Mouse (Mus musculus) lung, embryonic 14.5 days (tissue): ENCODE data around the gene Clk2. TPM values are rescaled to one million over a fixed set of nuclear protein-coding genes. Genes with fewer than 3 reads are reported as not detected.

Source experiments
- ATAC-seq: fragments of 200-750 bp; cut with Nextera tagmentation; 2 replicates; pipeline ENCODE4 v1.8.0; 2017; ENCODE audit warnings: mild to moderate bottlenecking, moderate TSS enrichment, moderate library complexity; ENCODE audit not compliant: insufficient read depth
- DNase-seq: peaks from one replicate; pipeline ENCODE4 v3.0.0-alpha.2; 2015
- H3K27ac ChIP-seq: fragments of 300-500 bp; sonication (generic); 2 replicates; pipeline ENCODE4 v1.5.1; 2014; ENCODE audit warnings: low read depth, mild to moderate bottlenecking, moderate library complexity
- H3K27me3 ChIP-seq: fragments of 300-500 bp; sonication (generic); 2 replicates; pipeline ENCODE4 v1.6.1; 2014; ENCODE audit warnings: low read length, control low read depth; ENCODE audit not compliant: insufficient read depth
- H3K36me3 ChIP-seq: fragments of 300-500 bp; sonication (generic); 2 replicates; pipeline ENCODE4 v1.6.1; 2014; ENCODE audit warnings: control low read depth; ENCODE audit not compliant: insufficient read depth
- H3K4me1 ChIP-seq: fragments of 300-500 bp; sonication (generic); 2 replicates; pipeline ENCODE4 v1.6.1; 2014; ENCODE audit warnings: antibody characterized with exemption, control low read depth; ENCODE audit not compliant: insufficient read depth
- H3K4me2 ChIP-seq: fragments of 300-500 bp; sonication (generic); 2 replicates; pipeline ENCODE4 v1.6.1; 2014; ENCODE audit warnings: mild to moderate bottlenecking
- H3K4me3 ChIP-seq: fragments of 300-500 bp; sonication (generic); 2 replicates; pipeline ENCODE4 v1.5.1; 2014; ENCODE audit warnings: low read depth, low read length
- H3K9ac ChIP-seq: fragments of 300-500 bp; sonication (generic); 2 replicates; pipeline ENCODE4 v1.6.1; 2014
- H3K9me3 ChIP-seq: fragments of 300-500 bp; sonication (generic); 2 replicates; pipeline ENCODE4 v1.6.1; 2016; ENCODE audit warnings: low read depth, low read length, control low read depth
- CTCF ChIP-seq: IDR thresholded peaks from 2 replicates; pipeline ENCODE4 v1.5.1; 2016; ENCODE audit warnings: antibody characterized with exemption, low read depth
- WGBS: fragments of 180-500 bp; shearing (Covaris S2); extraction: QIAGEN DNeasy Blood & Tissue Kit; methylation state at CpG from one replicate; pipeline ENCODE4 v1.1.7; 2014; 5-methylcytosine and 5-hydroxymethylcytosine counted together
- polyA plus RNA-seq: library from polyadenylated mRNA; unstranded; fragments of >200 nt; fragmentation: Nextera tagmentation; extraction: Ambion mirVana; gene quantifications from 2 replicates; pipeline ENCODE4 v1.2.1, GENCODE M21; 2014

Clk2 gene
- polyA plus RNA-seq, 1 experiment from 2014 or later = 26.1 TPM

DNA sequence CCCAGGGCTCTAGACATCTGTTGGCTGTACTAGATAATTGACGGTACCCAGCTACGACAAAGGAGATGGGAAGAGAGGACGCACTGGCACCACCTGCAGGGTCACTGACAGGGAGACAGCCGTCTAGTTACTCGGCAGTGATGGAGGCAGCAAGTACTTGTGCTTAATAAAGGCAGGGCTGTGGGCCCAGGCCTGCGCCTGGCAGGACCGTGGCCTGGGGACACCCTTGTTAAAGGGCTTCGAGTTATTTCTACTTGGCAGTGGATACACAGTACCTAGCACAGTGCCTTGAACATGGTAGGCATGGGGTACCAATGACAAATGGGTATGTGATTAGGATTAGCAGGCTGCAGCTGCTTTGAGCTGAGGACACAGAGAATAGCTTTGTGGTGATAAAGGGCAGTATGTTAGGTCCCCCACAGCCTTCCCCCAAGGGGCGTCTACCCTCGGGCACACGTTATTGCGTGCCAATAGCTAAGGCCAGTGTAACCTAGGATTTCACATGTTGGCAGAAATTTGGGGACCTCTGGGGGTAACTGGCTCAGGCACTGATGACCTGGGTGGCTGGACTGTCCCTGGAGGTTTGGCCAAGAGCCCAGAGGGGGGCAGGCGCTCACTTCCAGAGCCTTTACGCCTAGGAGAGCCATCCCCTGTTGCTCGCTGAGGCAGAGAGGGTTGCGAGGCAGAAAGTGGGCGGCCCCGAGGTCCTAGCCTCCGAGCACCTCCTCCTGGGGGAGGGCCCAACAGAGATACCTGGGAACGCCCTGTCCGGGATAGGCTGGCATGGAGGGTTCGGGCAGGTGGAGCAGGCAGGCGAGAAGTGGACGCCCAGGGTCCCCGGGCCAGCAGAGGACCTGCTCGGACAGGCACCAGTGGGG is 17.3 kb upstream of the Clk2 start:
- Histone ChIP-seq H3K9ac (no peak overlapping the region), H3K4me1 (no peaks in the 10 kb centered on the region; the same call in 1 of the 2 replicates), H3K9me3 (no peaks in the 10 kb centered on the region), H3K27ac (no peak overlapping the region), H3K4me2 (peak overlapping the region; percentile 59), H3K36me3 (no peaks in the 10 kb centered on the region), H3K4me3 (peak overlapping the region; percentile 26), H3K27me3 (peaks cover 23% of the 10 kb centered on the region)
- 20% methylated on average over 26 of the region's 26 CpGs for WGBS
- no peak for TF ChIP-seq CTCF
- DNase-seq (peak; percentile 34), ATAC-seq (peak; percentile 85)

DNA sequence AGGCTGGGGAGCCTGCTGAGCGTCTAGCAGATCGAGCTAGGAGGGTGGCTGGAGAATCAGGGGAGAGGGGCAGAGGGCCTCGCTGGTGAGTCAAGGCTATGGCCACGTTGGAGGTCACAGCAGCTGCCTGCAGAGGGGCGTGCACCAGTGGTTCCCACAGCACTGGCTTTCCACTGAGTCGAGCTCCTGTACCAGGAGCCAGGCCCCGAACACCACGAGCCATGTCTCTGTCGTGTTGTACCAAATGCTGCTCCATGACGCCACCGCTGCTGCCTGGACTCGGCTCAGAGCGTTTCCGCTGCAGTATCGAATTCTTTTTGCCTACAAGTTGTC is 16.6 kb upstream of the Clk2 start:
- Histone ChIP-seq H3K27ac (no peak overlapping the region), H3K9me3 (no peaks in the 10 kb centered on the region), H3K9ac (no peak overlapping the region), H3K4me2 (peak overlapping the region; percentile 59), H3K36me3 (no peaks in the 10 kb centered on the region), H3K4me1 (no peaks in the 10 kb centered on the region; the same call in 1 of the 2 replicates), H3K27me3 (peaks cover 23% of the 10 kb centered on the region), H3K4me3 (peak overlapping the region; percentile 26)
- DNase-seq = peak; percentile 23
- peak; percentile 45 for ATAC-seq
- 12% methylated on average over 15 of the region's 15 CpGs for WGBS
- no peak for TF ChIP-seq CTCF

DNA sequence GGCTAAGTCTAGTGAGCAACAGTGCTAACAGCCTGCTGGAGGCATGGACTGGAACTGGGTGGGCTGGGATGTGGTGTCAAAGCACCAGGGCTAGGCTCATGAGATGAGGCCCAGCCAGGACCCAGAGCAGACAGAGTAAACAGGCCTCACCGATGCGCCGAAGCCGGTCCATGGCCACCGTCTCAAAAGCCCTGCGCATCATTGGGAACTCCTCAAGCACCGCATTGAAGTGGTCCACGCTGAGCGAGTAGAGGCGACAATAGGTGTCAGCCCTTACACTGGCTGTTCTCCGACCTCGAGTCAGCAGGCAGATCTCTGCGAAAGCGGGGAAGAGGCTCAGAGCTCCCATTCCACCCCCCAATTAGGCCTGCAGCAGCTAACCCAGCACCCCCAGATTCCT is 16.0 kb upstream of the Clk2 start:
- ATAC-seq (no peak), DNase-seq (no peak)
- no peaks in the 10 kb centered on the region for H3K9me3 ChIP-seq
- H3K36me3 ChIP-seq = no peaks in the 10 kb centered on the region
- H3K4me3 ChIP-seq = no peak overlapping the region
- 62% methylated on average over 14 of the region's 14 CpGs for WGBS
- H3K9ac ChIP-seq = no peak overlapping the region
- peaks cover 23% of the 10 kb centered on the region for H3K27me3 ChIP-seq
- H3K27ac ChIP-seq = no peak overlapping the region
- TF ChIP-seq CTCF = no peak
- no peaks in the 10 kb centered on the region; the same call in 1 of the 2 replicates for H3K4me1 ChIP-seq
- H3K4me2 ChIP-seq = no peak overlapping the region

DNA sequence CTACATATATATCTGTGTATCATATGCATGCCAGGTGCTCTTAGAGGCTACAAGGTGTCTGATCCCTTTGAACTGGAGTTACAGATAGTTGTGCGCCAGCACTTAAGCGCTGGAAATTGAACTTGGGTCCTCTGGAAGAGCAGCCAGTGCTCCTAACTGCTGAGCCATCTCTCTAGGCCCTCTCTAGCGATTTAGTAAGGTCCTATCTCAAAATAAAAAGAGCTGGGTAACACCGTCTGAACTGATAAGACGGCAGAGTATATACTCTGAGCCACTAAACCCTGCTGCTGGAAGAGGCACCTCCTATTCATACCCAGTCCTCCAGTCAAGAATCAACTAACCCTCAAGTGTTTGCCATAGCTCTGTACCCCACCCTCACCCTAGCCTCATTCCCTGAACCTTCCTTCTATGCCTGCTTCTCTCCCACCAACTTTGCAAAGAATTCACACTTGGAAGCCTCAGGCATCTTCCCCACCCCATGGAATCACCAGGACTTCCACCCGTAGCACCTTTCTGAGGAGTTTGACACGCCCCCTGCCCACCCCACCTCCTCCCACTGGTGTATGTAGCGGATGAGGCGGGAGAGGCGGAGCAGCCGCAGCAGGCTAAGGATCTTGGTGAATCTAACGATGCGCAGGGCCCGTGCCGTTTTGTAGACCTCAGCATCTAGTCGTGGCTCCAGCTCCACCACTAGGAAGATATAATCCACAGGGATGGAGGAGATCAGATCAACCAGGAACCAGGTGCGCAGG is 12.3 kb upstream of the Clk2 start:
- H3K36me3 ChIP-seq = no peaks in the 10 kb centered on the region
- H3K27ac ChIP-seq = no peak overlapping the region
- no peaks in the 10 kb centered on the region; the same call in 1 of the 2 replicates for H3K4me1 ChIP-seq
- DNase-seq (peak; percentile 7), ATAC-seq (no peak)
- H3K9ac ChIP-seq = no peak overlapping the region
- no peak overlapping the region for H3K4me3 ChIP-seq
- H3K27me3 ChIP-seq = peaks cover 21% of the 10 kb centered on the region
- WGBS = 40% methylated on average over 17 of the region's 17 CpGs
- TF ChIP-seq CTCF = no peak
- H3K4me2 ChIP-seq = no peak overlapping the region
- H3K9me3 ChIP-seq = no peaks in the 10 kb centered on the region

DNA sequence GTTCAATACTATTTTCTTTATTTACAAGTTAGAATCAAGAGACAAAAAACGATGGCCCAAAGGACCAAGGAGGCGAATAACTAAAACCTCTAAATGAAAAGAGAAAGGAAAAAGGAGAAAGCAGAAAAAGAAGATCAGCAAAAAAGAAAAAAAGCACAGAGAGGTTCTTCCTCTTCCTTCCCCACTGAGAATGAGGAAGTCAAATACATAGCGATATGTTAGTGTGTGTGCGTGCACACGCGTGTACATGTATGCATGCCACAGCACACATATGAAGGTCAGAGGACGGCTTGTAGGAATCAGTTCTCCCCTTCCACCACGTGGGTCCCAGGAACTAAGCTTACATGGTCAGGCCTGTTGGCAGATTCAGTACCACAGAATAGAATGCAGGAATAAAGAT is 7.6 kb upstream of the Clk2 start:
- Histone ChIP-seq H3K9ac (no peak overlapping the region), H3K27ac (no peak overlapping the region), H3K27me3 (peaks cover 11% of the 10 kb centered on the region), H3K4me2 (no peak overlapping the region), H3K4me3 (no peak overlapping the region), H3K4me1 (no peaks in the 10 kb centered on the region), H3K36me3 (no peaks in the 10 kb centered on the region), H3K9me3 (no peaks in the 10 kb centered on the region)
- ATAC-seq = no peak
- 83% methylated on average over 8 of the region's 8 CpGs for WGBS
- DNase-seq = no peak
- TF ChIP-seq CTCF = no peak

DNA sequence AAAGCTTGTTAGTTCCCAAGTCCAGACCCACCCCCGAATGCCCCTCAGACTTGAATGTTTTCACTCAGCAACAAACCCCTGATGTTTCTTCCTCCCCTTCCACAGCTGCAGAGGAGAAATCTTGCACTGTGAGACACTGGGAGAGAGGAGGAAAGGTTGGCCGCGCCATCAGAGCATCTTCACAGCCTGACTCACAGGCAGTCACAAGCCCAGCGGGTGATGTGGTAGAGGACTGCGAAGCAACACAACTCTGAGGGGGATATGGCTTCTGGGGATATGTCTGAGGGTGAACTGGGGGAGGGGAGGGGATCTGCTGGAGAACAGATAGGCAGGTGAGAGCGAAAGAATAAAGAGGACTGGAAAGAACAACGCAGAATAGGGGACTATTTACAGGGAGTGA is 5.9 kb upstream of the Clk2 start:
- no peaks in the 10 kb centered on the region for H3K9me3 ChIP-seq
- 20% methylated on average over 7 of the region's 7 CpGs for whole genome bisulfite sequencing
- no peak overlapping the region for H3K27ac ChIP-seq
- peak overlapping the region; percentile 96 for H3K4me2 ChIP-seq
- no peaks in the 10 kb centered on the region for H3K4me1 ChIP-seq
- H3K4me3 ChIP-seq = no peak overlapping the region; the same call in 1 of the 2 replicates
- TF ChIP-seq CTCF = no peak
- H3K27me3 ChIP-seq = peaks cover 11% of the 10 kb centered on the region
- no peak for DNase-seq
- H3K36me3 ChIP-seq = no peaks in the 10 kb centered on the region
- ATAC-seq = no peak
- no peak overlapping the region for H3K9ac ChIP-seq

DNA sequence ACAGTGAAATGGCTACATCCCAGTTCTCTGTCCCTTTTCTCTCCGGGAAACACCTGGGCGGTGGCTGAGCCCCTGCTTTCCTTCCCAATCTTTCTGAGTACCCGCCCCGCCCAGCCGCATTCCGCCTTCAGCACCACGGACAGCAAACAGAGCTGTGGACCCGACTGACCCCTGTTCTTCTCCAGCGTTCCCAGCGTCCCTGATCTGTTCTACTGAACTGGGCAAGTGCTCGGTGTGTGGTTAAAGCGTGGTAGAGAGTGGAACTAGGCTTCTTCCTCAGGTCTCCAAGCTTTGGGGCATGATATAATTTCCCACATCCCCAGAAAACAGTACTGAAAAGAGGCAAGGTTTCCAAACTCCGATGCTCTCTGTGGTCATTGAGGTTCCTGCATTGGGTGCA is 5.4 kb upstream of the Clk2 start:
- Histone ChIP-seq H3K27me3 (peaks cover 11% of the 10 kb centered on the region), H3K9ac (no peak overlapping the region), H3K4me1 (no peaks in the 10 kb centered on the region), H3K4me2 (peak overlapping the region; percentile 96), H3K27ac (no peak overlapping the region), H3K4me3 (peak overlapping the region; percentile 58), H3K36me3 (no peaks in the 10 kb centered on the region), H3K9me3 (no peaks in the 10 kb centered on the region)
- under 1% methylated on average over 13 of the region's 13 CpGs for WGBS
- ATAC-seq (no peak), DNase-seq (peak; percentile 78)
- no peak for TF ChIP-seq CTCF
